Mouse (Mus musculus) embryonic facial prominence, embryonic 10.5 days (tissue): ENCODE measurements around the gene Opcml. TPM values are rescaled to one million over a fixed set of nuclear protein-coding genes. Genes with fewer than 3 reads are reported as not detected.

ENCODE experiments used
- DNase-seq: peaks from one replicate; pipeline ENCODE4 v3.0.0-alpha.2; 2017; ENCODE audit warnings: low spot score
- H3K27ac ChIP-seq: fragments of 300-500 bp; sonication (generic); replicated peaks from 2 replicates; pipeline ENCODE4 v1.5.1; 2016; ENCODE audit warnings: mild to moderate bottlenecking
- H3K27me3 ChIP-seq: fragments of 300-500 bp; sonication (generic); replicated peaks from 2 replicates; pipeline ENCODE4 v1.6.1; 2016; ENCODE audit warnings: low read depth, mild to moderate bottlenecking; ENCODE audit not compliant: poor library complexity, severe bottlenecking
- H3K36me3 ChIP-seq: fragments of 300-500 bp; sonication (generic); replicated peaks from 2 replicates; pipeline ENCODE4 v1.6.1; 2016; ENCODE audit warnings: mild to moderate bottlenecking, moderate library complexity
- H3K4me1 ChIP-seq: fragments of 300-500 bp; sonication (generic); 2 replicates; pipeline ENCODE4 v1.6.1; 2016
- H3K4me3 ChIP-seq: fragments of 300-500 bp; sonication (generic); 2 replicates; pipeline ENCODE4 v1.5.1; 2016; ENCODE audit warnings: mild to moderate bottlenecking, moderate library complexity
- H3K9me3 ChIP-seq: fragments of 300-500 bp; sonication (generic); 2 replicates; pipeline ENCODE4 v1.6.1; 2016; ENCODE audit warnings: mild to moderate bottlenecking
- WGBS: fragments of 180-500 bp; shearing (Covaris S2); methylation state at CpG from one replicate; pipeline ENCODE4 v1.1.7; 2016; 5-methylcytosine and 5-hydroxymethylcytosine counted together
- polyA plus RNA-seq: library from polyadenylated mRNA; unstranded; fragments of >200 nt; fragmentation: Nextera tagmentation; extraction: Ambion mirVana; gene quantifications from 2 replicates; pipeline ENCODE4 v1.2.1, GENCODE M21; 2016

Gene Opcml
- polyA plus RNA-seq, 1 experiment from 2014 or later: 0.52 TPM

DNA sequence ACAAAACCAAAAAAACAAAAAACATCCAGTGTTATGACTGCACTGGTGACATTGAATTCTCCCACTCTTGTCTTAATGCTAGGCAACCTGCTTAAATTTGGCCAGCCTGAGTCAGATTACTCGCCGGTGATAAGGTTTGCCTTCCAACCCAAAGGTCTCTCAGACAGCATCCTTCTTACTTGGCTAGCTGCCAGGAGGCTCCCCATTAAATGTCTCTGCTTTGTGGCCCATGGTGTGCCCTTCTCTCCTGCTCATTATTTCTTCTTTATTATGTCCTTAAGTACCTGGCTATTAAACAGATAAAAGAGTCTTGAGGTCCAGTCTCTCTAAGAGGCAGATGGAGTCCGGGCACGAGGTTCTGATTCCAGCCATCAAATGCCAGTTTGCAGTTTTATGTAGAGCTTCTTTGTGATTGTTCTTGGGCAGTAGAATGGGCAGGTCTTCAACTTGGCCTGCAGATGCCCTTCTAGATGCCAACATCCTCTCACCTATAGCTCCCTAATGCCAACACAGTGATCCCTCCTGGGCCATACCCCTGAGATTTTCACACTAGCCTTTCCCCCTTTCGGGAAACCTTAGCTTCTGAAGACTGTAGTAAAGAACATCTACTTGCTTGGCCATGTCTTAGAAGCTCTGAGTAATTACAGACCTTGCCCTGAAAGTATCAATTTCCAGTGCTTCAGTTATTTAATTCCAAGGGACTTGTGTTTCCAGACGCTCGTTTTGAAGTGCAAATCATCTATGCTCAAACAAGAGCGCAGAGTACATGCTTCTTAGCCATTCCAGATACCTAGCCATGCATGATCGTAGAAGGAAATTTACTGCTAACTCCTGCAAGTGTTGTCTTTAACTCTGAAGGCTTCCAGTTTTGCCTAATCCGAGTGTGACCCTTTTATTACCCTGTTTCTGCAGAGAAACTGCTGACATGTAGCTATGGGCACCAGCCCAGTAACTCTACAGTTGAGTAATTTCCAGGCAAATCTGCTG, 986.2 kb downstream of the Opcml start:
- 86% methylated on average over 10 of the region's 10 CpGs for WGBS

DNA sequence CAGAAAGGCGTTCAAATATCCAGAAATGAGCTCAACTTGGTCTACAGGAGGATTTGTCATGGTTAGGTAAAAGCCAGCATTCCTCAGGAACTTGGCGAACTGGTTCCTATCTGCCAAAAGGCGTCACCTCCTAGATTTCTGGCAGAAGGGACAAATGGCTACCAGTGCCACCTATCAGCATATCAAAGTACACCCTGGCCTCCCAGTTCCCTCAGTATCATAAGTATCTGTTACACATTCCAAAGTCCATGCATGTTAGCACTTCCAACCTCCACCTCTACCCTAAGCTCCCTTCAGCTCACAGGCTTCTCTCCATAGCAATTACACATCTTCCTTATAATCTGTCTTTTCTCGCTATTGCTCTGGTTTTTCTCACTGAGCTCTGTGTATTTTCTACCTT, 993.3 kb downstream of the Opcml start:
- no peak for DNase-seq
- Histone ChIP-seq H3K9me3 (no peaks in the 10 kb centered on the region), H3K4me1 (peaks cover under 1% of the 10 kb centered on the region; the same call in 1 of the 2 replicates), H3K27ac (no peak overlapping the region), H3K4me3 (no peak overlapping the region), H3K36me3 (no peaks in the 10 kb centered on the region), H3K27me3 (no peaks in the 10 kb centered on the region)
- WGBS: 67% methylated on average over 4 of the region's 4 CpGs

More for the DNA sequence above, 986.2 kb downstream of the Opcml start:
- Histone ChIP-seq H3K4me3 (no peak overlapping the region), H3K27ac (no peak overlapping the region), H3K4me1 (peaks cover 11% of the 10 kb centered on the region), H3K27me3 (no peaks in the 10 kb centered on the region), H3K36me3 (no peaks in the 10 kb centered on the region), H3K9me3 (0 out of 2 replicates have a peak, but pooled peaks cover 3% of the 10 kb centered on the region)
- DNase-seq: no peak

DNA sequence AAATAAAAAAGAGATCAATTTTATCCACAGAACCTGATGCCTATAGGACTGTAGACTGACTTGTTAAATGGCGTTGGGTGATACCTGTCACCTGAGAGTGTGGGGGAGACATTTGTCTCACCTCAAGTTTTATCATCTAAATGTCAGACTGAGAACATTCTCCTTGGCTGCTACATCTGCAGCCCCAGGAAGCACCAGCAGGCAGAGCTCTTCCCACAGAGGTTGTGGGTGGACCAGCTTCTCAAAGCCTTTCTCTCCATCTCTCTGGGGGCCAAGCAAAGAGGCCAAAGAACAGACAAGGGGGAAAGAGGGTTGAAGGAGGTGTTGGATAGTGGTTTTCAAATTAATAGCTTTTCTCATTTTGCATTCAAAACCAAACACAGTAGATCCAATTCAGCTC, 998.9 kb downstream of the Opcml start:
- Histone ChIP-seq H3K36me3 (no peaks in the 10 kb centered on the region), H3K27me3 (no peaks in the 10 kb centered on the region), H3K9me3 (no peaks in the 10 kb centered on the region), H3K4me1 (no peaks in the 10 kb centered on the region), H3K27ac (no peak overlapping the region), H3K4me3 (no peak overlapping the region)
- 88% methylated on average over 1 of the region's 1 CpGs for WGBS
- no peak for DNase-seq

DNA sequence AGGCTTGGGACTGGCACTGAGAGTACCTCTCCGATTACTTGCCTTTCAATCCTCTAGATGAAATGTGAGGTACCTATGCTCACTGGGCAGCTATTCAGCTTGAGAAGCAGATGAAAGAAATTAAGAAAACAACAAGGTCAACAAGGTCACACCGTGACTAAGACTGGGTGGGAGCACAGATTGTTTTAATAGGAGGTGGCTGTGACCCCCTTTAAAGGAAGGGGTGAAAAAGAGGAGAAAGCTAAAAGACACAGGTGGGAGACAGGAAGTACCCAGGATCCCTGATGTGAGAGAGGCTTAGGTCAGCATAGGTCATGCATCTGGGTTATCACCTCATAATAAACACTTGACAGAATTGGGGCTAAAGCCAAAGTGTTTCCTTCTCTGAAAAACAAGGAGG, 1009.5 kb downstream of the Opcml start:
- peaks cover 15% of the 10 kb centered on the region for H3K4me1 ChIP-seq
- no peak overlapping the region for H3K4me3 ChIP-seq
- H3K9me3 ChIP-seq: no peaks in the 10 kb centered on the region
- no peaks in the 10 kb centered on the region for H3K27me3 ChIP-seq
- H3K36me3 ChIP-seq: no peaks in the 10 kb centered on the region
- no peak overlapping the region; the same call in 1 of the 2 replicates for H3K27ac ChIP-seq
- DNase-seq: peak; percentile 18
- WGBS: 7% methylated on average over 2 of the region's 2 CpGs

DNA sequence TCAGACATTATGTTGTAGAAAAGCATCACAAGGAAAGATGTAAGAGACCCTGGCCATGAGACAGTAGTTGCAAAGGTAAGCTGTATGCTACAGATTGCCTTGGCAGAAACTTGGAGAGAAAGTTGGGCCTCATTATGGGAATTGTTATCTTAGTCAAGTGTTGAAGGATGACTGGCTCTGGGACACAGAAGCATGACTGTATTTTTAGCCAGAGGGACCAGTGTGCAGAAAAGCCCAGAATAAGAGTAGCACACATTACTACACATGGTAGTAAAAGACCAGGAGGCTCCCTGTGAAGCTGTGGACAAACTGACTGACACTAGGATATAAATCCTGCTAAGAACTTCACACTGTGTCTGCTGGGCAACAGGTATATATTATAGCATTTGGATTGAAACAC, 1016.1 kb downstream of the Opcml start:
- no peaks in the 10 kb centered on the region for H3K27me3 ChIP-seq
- H3K27ac ChIP-seq: no peak overlapping the region
- DNase-seq: no peak
- no peaks in the 10 kb centered on the region for H3K4me1 ChIP-seq
- H3K36me3 ChIP-seq: no peaks in the 10 kb centered on the region
- no peak overlapping the region for H3K4me3 ChIP-seq
- no peaks in the 10 kb centered on the region for H3K9me3 ChIP-seq

DNA sequence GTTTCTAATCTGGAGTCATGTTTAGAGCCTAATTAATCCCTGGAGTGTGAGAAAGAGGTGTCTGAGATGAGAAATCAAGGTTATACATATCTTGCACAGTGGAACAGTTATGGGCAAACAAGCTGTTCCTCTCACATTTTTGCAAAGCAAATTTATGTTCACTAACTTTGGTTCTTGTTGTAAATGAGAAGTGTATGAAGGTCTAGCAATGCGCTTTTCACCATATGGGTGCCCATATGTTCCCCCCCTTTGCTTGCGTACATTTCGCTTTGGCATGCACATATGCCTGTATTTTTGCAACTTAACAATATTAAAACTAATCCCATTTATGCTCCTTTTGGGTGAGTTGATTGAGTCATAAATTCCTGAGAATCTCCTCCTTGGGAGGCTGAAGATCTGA, 1031.5 kb downstream of the Opcml start:
- WGBS: 92% methylated on average over 3 of the region's 3 CpGs
- Histone ChIP-seq H3K4me3 (no peak overlapping the region), H3K9me3 (no peaks in the 10 kb centered on the region)

DNA sequence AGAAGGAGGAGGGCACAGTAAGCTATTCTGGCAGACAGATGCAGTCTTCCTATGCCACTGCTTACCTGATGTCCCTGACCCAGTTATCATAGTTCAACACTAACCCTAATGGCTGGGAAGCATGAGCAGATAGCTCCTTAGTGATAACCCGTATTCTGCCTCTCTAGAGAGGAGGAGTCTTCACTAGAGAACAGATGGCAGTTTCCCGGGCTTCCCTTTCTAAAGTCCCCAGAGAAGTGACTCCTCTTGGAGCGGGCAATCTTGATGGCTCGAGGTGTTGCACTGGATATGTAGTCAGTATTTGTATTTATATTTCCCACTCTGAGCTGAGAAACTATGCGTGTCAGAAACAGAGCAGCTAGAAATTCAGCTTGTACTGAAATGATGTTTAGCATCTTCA, 1031.9 kb downstream of the Opcml start:
- H3K4me1 ChIP-seq: peaks cover 4% of the 10 kb centered on the region
- no peaks in the 10 kb centered on the region for H3K27me3 ChIP-seq
- no peaks in the 10 kb centered on the region for H3K36me3 ChIP-seq
- H3K9me3 ChIP-seq: no peaks in the 10 kb centered on the region
- no peak for DNase-seq
- 87% methylated on average over 5 of the region's 5 CpGs for whole genome bisulfite sequencing
- H3K27ac ChIP-seq: no peak overlapping the region
- H3K4me3 ChIP-seq: no peak overlapping the region

More for the DNA sequence above, 1031.5 kb downstream of the Opcml start:
- H3K36me3 ChIP-seq: no peaks in the 10 kb centered on the region
- no peak for DNase-seq
- no peaks in the 10 kb centered on the region for H3K27me3 ChIP-seq
- H3K4me1 ChIP-seq: peaks cover 4% of the 10 kb centered on the region
- no peak overlapping the region for H3K27ac ChIP-seq

DNA sequence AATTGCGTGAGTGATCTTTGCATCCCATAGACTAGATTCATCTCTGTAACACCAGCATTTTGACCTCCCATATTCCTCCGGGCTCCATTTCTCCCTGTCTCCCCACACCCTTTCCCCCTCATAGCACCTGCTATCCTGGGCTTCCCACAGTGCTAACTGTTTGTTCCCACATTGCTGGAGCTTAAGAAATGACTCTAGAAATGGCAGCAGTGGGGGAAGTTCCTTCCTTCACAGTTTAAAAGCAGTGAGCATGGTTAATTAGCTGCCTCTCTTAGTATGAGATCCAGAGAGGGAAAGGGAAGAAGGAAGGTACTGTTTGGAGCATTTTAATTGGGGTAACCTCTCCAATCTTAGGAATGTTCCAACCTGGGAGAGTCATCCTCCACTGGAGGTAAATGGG, 1035.2 kb downstream of the Opcml start:
- Histone ChIP-seq H3K4me3 (no peak overlapping the region), H3K36me3 (no peaks in the 10 kb centered on the region), H3K4me1 (peaks cover 4% of the 10 kb centered on the region), H3K9me3 (no peaks in the 10 kb centered on the region), H3K27me3 (no peaks in the 10 kb centered on the region), H3K27ac (no peak overlapping the region)
- 88% methylated on average over 2 of the region's 2 CpGs for WGBS
- DNase-seq: no peak

DNA sequence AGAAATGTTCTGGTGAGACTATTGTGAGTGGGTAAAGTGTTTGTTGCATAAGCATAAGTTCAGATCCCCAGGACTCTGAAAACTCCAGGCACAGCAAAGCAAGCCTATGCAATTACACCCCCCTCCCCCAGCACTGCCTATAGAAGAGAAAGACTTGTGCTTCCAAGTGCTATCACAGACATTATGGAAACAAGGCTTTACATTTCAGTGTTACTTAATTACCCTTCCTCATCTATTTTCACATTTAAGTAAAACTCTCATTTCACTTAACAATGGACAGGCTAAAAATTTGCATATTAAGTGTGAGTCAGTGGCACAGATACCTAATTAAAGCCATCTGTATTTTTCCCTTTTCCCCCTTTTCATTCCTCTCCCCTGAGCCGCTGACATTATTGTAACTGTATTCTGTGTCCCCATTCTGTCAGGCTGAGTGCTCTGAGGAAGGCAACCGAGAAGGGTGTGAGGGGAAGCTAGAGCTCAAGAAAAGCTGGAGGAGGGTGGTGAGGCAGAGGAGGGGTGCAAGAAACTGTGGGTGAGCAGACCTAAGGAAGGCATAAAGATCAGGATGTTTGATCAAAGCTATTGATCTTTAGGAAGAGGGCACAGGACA, 1055.5 kb downstream of the Opcml start:
- no peaks in the 10 kb centered on the region for H3K27me3 ChIP-seq
- no peak overlapping the region for H3K4me3 ChIP-seq
- H3K9me3 ChIP-seq: no peaks in the 10 kb centered on the region
- H3K36me3 ChIP-seq: no peaks in the 10 kb centered on the region
- WGBS: 28% methylated on average over 2 of the region's 2 CpGs
- H3K27ac ChIP-seq: no peak overlapping the region
- H3K4me1 ChIP-seq: no peaks in the 10 kb centered on the region; the same call in 1 of the 2 replicates
- no peak for DNase-seq

DNA sequence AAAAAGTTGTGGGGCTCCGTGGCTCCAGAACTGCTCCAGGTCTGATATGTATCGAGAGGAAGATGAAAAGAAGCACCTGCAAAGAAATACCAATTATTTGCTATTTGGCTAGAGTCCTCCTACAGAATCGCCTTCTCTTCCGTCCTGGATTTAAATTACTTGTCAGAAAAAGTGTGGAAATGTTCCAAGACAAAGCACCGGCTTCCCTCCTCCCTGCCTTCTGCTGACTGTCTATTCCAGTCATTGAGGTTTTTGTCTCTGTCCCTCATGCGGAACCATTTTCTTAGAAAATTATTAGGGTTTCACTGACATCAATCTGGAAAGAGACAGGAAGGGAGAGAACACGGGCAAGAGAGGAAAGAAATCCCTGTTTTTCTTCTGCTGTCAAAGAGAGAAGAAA, 1065.3 kb downstream of the Opcml start:
- H3K27ac ChIP-seq: no peak overlapping the region
- DNase-seq: no peak
- H3K27me3 ChIP-seq: no peaks in the 10 kb centered on the region
- H3K9me3 ChIP-seq: no peaks in the 10 kb centered on the region
- no peaks in the 10 kb centered on the region for H3K4me1 ChIP-seq
- H3K4me3 ChIP-seq: no peak overlapping the region
- WGBS: 83% methylated on average over 7 of the region's 7 CpGs
- no peaks in the 10 kb centered on the region for H3K36me3 ChIP-seq

DNA sequence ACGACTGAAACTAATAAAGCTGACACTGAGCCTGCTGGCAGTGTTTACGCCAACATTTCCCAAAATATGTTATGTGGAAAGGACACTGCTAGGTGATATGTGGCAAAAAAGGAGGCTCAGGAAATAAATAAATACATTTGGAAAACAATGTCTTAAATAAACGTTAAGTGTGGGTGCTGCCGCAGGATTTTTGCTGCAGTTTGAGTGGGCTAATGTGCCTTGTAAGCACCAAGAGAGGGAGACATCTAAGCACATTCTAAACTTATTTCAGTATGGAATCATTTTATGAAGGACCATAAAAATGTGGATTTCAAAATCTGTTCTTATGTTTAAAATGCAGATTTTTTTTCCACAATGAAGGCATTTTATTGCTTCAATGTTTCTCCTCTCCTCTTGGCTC, 1071.4 kb downstream of the Opcml start:
- H3K9me3 ChIP-seq: no peaks in the 10 kb centered on the region
- H3K36me3 ChIP-seq: no peaks in the 10 kb centered on the region
- H3K27ac ChIP-seq: no peak overlapping the region
- H3K27me3 ChIP-seq: no peaks in the 10 kb centered on the region
- H3K4me1 ChIP-seq: no peaks in the 10 kb centered on the region
- DNase-seq: no peak
- 92% methylated on average over 4 of the region's 4 CpGs for WGBS
- H3K4me3 ChIP-seq: no peak overlapping the region

DNA sequence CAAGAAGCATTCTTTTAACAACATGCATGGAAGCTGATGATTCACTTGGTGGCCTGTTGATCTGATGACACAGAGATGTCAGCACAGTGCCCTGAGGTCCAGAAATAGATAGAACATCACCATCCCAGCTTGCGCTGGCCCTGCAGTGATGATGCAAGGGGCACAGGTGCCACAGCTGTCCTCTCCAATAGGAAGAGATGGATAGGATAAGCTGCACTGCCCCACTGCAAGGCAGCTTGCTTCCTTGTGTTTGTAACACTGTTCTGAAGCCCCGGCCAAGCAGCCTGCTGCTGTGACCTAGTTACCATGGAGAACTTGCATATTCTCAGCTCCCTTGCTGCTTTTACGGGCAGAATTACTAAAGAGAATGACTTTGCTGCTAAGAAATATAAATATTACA, 1076.7 kb downstream of the Opcml start:
- Histone ChIP-seq H3K27ac (no peak overlapping the region), H3K4me3 (no peak overlapping the region), H3K27me3 (no peaks in the 10 kb centered on the region), H3K36me3 (no peaks in the 10 kb centered on the region), H3K9me3 (no peaks in the 10 kb centered on the region), H3K4me1 (no peaks in the 10 kb centered on the region)
- DNase-seq: no peak
- 89% methylated on average over 3 of the region's 3 CpGs for WGBS

DNA sequence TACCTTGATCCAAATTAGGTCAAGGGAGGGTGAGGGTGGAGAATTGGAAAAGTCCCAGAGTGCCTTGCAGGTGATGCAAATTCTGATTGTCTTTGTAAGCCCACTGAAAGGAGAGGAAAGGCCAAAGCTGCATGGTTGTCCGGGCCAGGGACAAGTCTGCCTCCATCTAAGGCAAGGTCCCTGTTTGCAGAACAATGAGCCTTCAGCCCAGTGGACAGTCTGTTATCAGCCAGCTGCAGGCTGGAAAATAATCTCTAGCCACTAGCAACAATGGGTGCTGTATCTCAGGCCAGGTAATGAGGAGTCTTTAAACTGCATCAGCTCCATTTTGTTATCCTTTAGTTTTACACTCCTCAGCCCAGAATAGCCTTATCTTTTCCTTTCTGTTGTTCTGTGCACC, 1079.9 kb downstream of the Opcml start:
- H3K4me3 ChIP-seq: no peak overlapping the region
- no peak overlapping the region for H3K27ac ChIP-seq
- no peak for DNase-seq
- WGBS: 57% methylated on average over 1 of the region's 1 CpGs
- no peaks in the 10 kb centered on the region for H3K27me3 ChIP-seq
- no peaks in the 10 kb centered on the region for H3K4me1 ChIP-seq
- no peaks in the 10 kb centered on the region for H3K9me3 ChIP-seq
- no peaks in the 10 kb centered on the region for H3K36me3 ChIP-seq
